Mouse (Mus musculus): ENCODE measurements around the gene Gfod1. TPM values are rescaled to one million over a fixed set of nuclear protein-coding genes. Genes with fewer than 3 reads are reported as not detected.

Gene Gfod1
- polyA plus RNA-seq, 1 experiment: 0.01 TPM

DNA sequence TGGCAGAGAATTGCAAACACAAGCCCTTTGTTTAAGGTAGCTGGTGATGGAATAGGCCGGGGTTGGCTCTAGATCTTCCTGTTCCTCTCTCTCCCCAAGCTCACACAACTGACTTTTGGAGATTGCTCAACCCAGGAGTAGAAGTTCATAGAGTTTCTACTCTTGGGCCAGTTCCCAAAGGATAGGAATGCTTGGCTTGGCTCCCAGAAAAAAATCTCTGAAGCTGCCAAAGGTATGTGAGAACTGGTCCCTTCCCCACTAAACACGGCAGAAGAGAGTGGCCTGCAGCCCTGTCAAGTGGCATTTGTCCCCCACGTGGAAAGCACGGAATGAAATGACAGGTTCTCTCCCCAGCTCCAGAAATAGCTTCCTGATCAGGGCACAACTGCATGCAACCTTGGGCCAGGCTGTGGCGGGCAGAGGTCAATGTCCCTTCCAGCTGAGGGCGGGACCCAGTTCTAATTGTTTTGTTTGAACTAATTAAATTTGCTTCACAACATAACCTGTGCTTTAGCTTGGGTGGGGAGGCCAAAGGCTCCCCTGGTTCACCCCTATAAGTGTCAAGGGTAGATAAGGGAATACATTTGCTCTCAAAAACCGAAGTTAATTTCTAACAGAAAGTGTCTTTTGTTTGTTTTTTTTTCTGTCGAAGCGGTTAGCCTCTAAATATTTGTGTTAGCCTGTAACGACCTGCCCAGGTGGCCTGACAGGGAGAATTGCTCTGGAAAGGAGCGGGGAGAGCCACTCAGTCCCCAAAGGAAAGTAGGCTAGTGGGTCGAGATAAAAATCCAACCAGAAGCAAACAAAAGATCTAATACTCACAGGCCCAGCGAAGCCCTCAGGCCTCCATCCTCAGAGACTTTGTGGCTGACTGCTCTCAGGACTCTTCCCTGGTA, 71.8 kb downstream of the Gfod1 start:
- TF ChIP-seq GATA1 (IDR thresholded peaks at IDR 0.05; ENCODE audit: low read length): no peak

DNA sequence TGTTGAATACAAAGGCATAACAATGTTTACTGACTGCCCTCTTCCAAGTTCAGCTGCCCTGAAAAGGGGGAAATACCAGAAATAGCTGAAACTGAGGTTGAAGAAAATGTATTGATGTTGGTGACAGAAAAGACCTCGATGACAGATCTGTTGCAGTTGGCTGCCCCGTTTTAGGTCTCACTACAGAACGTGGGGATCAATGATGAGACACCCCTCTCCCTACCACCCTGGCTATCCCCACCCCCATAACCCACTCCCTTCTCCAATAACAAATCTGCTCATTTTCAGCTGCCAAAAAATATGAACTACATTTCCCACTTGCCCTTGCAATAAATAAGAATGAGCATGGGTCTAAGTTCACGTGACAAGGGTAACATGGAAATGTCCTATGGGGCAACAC, 73.1 kb downstream of the Gfod1 start:
- TF ChIP-seq GATA1 (IDR thresholded peaks at IDR 0.05; ENCODE audit: low read length): no peak

DNA sequence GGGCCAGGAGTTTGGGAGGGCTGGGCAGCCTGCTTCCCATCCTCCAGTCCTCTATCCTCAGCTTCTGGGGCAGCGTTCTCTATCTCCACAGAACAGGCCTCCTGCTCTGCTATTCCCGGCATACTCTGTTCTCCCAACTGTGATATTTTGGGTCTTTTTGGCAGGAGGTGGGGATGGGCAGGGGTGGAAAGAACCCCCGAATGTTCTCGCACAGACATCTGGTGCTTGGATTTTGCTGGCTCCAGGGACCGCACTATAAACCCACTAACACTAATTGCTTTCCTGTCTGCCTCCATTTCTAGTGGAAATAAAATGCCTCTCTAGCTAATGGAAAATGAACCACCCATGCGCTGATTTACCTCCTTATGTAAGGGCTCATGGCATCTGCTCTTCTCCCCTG, 73.7 kb downstream of the Gfod1 start:
- TF ChIP-seq GATA1 (IDR thresholded peaks at IDR 0.05; ENCODE audit: low read length): no peak

DNA sequence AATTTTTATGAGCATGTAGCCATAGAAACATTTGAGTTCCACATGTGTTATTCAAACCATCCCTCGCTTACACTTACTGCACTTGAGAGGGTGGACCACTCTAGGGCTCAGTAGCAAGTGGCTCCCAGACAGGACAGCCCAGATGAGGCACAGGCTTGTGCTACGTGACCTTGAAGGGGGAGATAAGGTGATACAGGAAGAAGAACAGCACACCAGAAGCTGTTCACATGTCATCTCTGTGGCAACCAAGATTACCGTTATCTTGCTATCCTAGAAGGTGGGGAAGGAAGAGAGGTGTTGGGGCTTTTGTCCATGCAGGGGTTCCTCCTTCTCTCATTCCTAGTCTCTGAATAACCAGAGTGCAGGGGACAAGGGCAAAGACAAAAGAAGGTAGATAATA, 74.2 kb downstream of the Gfod1 start:
- peak; percentile 64 for TF ChIP-seq GATA1 (IDR thresholded peaks at IDR 0.05; ENCODE audit: low read length)

- TF ChIP-seq GATA1 (IDR thresholded peaks at IDR 0.05; ENCODE audit: low read length): no peak
These were observed 75.8 kb downstream of the Gfod1 start for GRCm38 (mm10) chr13:43228141-43228540.

DNA sequence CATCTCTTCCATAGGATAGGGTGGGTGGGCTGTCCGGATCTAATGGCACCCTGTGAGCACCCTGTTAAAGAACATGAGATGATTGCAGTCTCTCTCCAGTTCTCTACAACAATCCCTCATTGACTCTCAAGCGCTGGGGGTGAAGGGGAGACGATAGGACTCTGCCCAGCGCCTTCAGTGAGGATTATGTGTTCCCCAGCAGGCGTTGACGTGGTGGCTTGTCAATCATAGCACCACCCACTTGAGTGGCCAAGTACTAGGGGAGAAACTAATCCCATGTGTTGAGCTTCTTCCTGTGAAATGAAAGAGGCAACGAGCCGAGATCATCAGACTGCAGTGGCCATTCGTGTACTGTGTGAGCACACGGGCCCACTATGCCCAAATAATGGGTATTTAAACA, 77.9 kb downstream of the Gfod1 start:
- no peak for TF ChIP-seq GATA1 (IDR thresholded peaks at IDR 0.05; ENCODE audit: low read length)

GRCm38 (mm10) chr13:43225161-43225560, 78.8 kb downstream of the Gfod1 start:
- no peak for TF ChIP-seq GATA1 (IDR thresholded peaks at IDR 0.05; ENCODE audit: low read length)

DNA sequence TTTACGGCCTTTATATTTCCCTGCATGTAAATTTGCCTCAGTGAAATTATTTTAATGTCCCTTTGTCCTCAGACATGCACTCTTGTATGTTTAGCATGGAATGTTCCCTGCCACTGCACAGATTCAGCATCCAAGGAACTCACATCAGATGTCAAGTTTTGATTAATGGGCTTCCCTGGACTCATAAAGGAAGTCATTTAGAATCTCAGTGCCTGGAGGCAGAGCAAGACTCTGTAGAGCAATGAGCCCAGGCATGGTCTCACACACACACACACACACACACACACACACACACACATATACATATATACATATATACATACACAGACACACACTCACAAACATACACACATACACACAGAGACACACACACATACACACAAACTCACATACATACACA, 81.9 kb downstream of the Gfod1 start:
- TF ChIP-seq GATA1 (IDR thresholded peaks at IDR 0.05; ENCODE audit: low read length): no peak

- TF ChIP-seq GATA1 (IDR thresholded peaks at IDR 0.05; ENCODE audit: low read length): no peak
These were observed 82.7 kb downstream of the Gfod1 start for GRCm38 (mm10) chr13:43221290-43221689.

DNA sequence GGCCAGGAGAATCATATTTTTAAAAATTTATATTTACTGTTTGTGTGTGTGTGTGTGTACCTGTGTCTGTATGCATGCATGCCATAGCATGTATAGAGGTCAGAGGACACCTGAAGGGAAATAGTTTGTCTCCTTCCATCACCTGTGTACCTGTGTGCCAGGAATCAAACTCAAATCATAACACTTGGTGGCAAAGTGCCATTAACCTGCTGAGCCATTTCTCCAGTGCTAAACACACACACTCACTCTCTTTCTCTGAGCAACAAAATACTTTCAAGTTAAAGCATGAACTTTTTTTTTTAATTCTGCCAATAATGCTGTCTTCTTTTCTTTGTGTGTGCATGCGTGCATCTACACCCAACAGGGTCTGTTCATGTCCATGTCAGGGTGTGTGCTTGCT, 83.3 kb downstream of the Gfod1 start:
- no peak for TF ChIP-seq GATA1 (IDR thresholded peaks at IDR 0.05; ENCODE audit: low read length)

GRCm38 (mm10) chr13:43218764-43219163, 85.2 kb downstream of the Gfod1 start:
- no peak for TF ChIP-seq GATA1 (IDR thresholded peaks at IDR 0.05; ENCODE audit: low read length)

- TF ChIP-seq GATA1 (IDR thresholded peaks at IDR 0.05; ENCODE audit: low read length): no peak
These were observed 85.7 kb downstream of the Gfod1 start for GRCm38 (mm10) chr13:43218284-43218683.

- TF ChIP-seq GATA1 (IDR thresholded peaks at IDR 0.05; ENCODE audit: low read length): no peak
These were observed 86.3 kb downstream of the Gfod1 start for GRCm38 (mm10) chr13:43217686-43218085.

- no peak for TF ChIP-seq GATA1 (IDR thresholded peaks at IDR 0.05; ENCODE audit: low read length)
These were observed 86.9 kb downstream of the Gfod1 start for GRCm38 (mm10) chr13:43217059-43217458.

- no peak for TF ChIP-seq GATA1 (IDR thresholded peaks at IDR 0.05; ENCODE audit: low read length)
These were observed 87.8 kb downstream of the Gfod1 start for GRCm38 (mm10) chr13:43215994-43216706.

DNA sequence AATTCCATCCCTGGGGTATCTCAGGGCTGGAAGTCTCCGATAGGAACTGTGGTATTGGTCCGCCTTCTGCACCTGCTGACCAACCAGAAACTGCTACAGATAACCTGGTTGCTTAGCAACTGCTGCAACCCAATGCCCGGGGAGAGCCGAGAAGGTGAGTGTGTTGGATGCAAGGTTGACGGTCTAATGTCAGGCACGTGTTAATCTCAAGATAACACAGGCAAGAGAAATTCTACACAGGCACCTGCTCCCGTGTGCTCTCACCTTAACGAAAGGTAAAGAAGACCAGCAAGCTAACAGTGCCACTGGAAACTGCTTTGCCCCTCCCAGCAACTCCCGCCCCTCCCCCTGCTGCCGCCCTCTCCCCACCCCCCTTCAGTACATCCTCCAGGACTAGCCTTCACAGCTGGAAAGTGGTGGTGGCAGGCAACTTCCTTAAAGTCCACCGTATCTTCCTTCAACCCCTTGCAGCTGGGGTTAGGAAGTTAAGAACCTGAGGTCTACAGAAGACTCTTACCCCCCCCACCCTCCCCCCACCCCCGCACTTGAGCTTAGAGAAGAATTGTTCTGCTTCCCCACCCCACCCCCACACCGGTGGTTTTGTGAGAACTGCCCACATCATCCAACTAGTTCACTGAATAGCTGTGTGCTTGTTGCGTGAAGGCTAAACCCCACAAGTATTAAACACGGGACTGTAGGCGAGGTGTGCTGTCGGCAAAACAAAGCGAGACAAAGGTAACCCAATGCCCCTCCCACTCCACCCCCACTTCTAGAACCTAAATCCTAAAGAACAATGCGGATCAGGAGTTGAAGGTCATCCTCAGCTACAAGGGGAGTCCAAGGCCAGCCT, 88.6 kb downstream of the Gfod1 start:
- TF ChIP-seq GATA1 (IDR thresholded peaks at IDR 0.05; ENCODE audit: low read length): no peak

Data from G1E-ER4 (cell line).